Mouse (Mus musculus) heart, postnatal 25 days (tissue): ENCODE measurements at regions not wholly inside any gene's neighbourhood (a gene's known extent, or its start where the extent isn't known, plus 50 kb on each side); places are given as distances from the start of the nearest gene placed in this dataset.

Experiments
- DNase-seq: peaks from one replicate; pipeline ENCODE4 v3.0.0; 2022; ENCODE audit warnings: low spot score
- intact Hi-C: fragments of 180-260 bp; cut with DNase I; formaldehyde crosslinking; loops from one replicate; pipeline ENCODE4 v1.15.1; 2025

- no peak for DNase-seq
- intact Hi-C loops, result no loop called here
These were observed 53.0 kb downstream of the Gm12689 start for GRCm38 (mm10) chr4:99348674-99349073.

- no peak for DNase-seq
- intact Hi-C loops, result no loop called here
These were observed 57.5 kb downstream of the Gm12689 start for GRCm38 (mm10) chr4:99353122-99353774.

- DNase-seq, result no peak
These were observed 58.5 kb downstream of the Gm12689 start for GRCm38 (mm10) chr4:99354241-99354640.

GRCm38 (mm10) chr4:99354835-99355234, 59.1 kb downstream of the Gm12689 start:
- DNase-seq, result no peak
- intact Hi-C loops, result no loop called here

More at GRCm38 (mm10) chr4:99354241-99354640, 58.5 kb downstream of the Gm12689 start:
- intact Hi-C loops, result no loop called here

GRCm38 (mm10) chr4:99368036-99368435, 72.3 kb downstream of the Gm12689 start:
- intact Hi-C loops, result no loop called here
- DNase-seq, result peak; percentile 23

GRCm38 (mm10) chr4:99371162-99371561, 75.5 kb downstream of the Gm12689 start:
- intact Hi-C loops, result no loop called here
- no peak for DNase-seq

- intact Hi-C loops, result no loop called here
- no peak for DNase-seq
These were observed 80.5 kb downstream of the Gm12689 start for GRCm38 (mm10) chr4:99376171-99376570.

- no peak for DNase-seq
- intact Hi-C loops, result no loop called here
These were observed 81.2 kb downstream of the Gm12689 start for GRCm38 (mm10) chr4:99376911-99377310.

- intact Hi-C loops, result no loop called here
- DNase-seq, result no peak
These were observed 84.3 kb downstream of the Gm12689 start for GRCm38 (mm10) chr4:99379983-99380382.

- intact Hi-C loops, result no loop called here
- DNase-seq, result no peak
These were observed 89.7 kb downstream of the Gm12689 start for GRCm38 (mm10) chr4:99385381-99385780.

GRCm38 (mm10) chr4:99389428-99389827, 93.7 kb downstream of the Gm12689 start:
- no peak for DNase-seq
- intact Hi-C loops, result no loop called here

- intact Hi-C loops, result no loop called here
- DNase-seq, result no peak
These were observed 97.3 kb downstream of the Gm12689 start for GRCm38 (mm10) chr4:99392986-99393385.

- intact Hi-C loops, result no loop called here
- DNase-seq, result no peak
These were observed 98.5 kb downstream of the Gm12689 start for GRCm38 (mm10) chr4:99394244-99394643.

- no peak for DNase-seq
- intact Hi-C loops, result no loop called here
These were observed 111.8 kb downstream of the Gm12689 start for GRCm38 (mm10) chr4:99407466-99407865.

- DNase-seq, result no peak
- intact Hi-C loops, result no loop called here
These were observed 127.7 kb downstream of the Gm12689 start for GRCm38 (mm10) chr4:99423449-99423848.

- intact Hi-C loops, result no loop called here
- no peak for DNase-seq
These were observed 149.5 kb downstream of the Gm12689 start for GRCm38 (mm10) chr4:99445077-99445754.

- intact Hi-C loops, result no loop called here
- no peak for DNase-seq
These were observed 150.0 kb downstream of the Gm12689 start for GRCm38 (mm10) chr4:99445755-99446128.

- intact Hi-C loops, result no loop called here
- no peak for DNase-seq
These were observed 163.3 kb downstream of the Gm12689 start for GRCm38 (mm10) chr4:99458984-99459383.

GRCm38 (mm10) chr4:99459436-99459835, 163.7 kb downstream of the Gm12689 start:
- DNase-seq, result no peak
- intact Hi-C loops, result no loop called here

GRCm38 (mm10) chr4:99465493-99465892, 169.8 kb downstream of the Gm12689 start:
- intact Hi-C loops, result no loop called here
- no peak for DNase-seq

GRCm38 (mm10) chr4:99475701-99476218, 180.1 kb downstream of the Gm12689 start:
- intact Hi-C loops, result no loop called here
- no peak for DNase-seq

GRCm38 (mm10) chr4:99484271-99484670, 171.8 kb upstream of the Foxd3 start:
- no peak for DNase-seq
- intact Hi-C loops, result no loop called here
